Mouse (Mus musculus) intestine, embryonic 14.5 days (tissue): ENCODE data around the gene Lrch1. TPM values are rescaled to one million over a fixed set of nuclear protein-coding genes. Genes with fewer than 3 reads are reported as not detected.

ENCODE experiments used
- ATAC-seq: fragments of 200-750 bp; cut with Nextera tagmentation; replicated peaks from 2 replicates; pipeline ENCODE4 v1.8.0; 2017; ENCODE audit warnings: low read depth, moderate number of reproducible peaks, moderate TSS enrichment, moderate library complexity; ENCODE audit not compliant: low FRiP score, low TSS enrichment
- DNase-seq: peaks from one replicate; pipeline ENCODE4 v3.0.0-alpha.2; 2018; ENCODE audit warnings: low spot score
- H3K27ac ChIP-seq: fragments of 300-500 bp; sonication (generic); 2 replicates; pipeline ENCODE4 v1.5.1; 2014; ENCODE audit warnings: low read depth, mild to moderate bottlenecking, control low read depth
- H3K27me3 ChIP-seq: fragments of 300-500 bp; sonication (generic); replicated peaks from 2 replicates; pipeline ENCODE4 v1.6.1; 2014; ENCODE audit warnings: low read length, control low read depth; ENCODE audit not compliant: control insufficient read depth, insufficient read depth
- H3K36me3 ChIP-seq: fragments of 300-500 bp; sonication (generic); 2 replicates; pipeline ENCODE4 v1.6.1; 2014; ENCODE audit warnings: low read length, control low read depth; ENCODE audit not compliant: control insufficient read depth, insufficient read depth
- H3K4me1 ChIP-seq: fragments of 300-500 bp; sonication (generic); replicated peaks from 2 replicates; pipeline ENCODE4 v1.6.1; 2014; ENCODE audit warnings: low read length, control low read depth, mixed read lengths; ENCODE audit not compliant: control insufficient read depth, insufficient read depth
- H3K4me2 ChIP-seq: fragments of 300-500 bp; sonication (generic); 2 replicates; pipeline ENCODE4 v1.6.1; 2014; ENCODE audit warnings: low read length
- H3K4me3 ChIP-seq: fragments of 300-500 bp; sonication (generic); 2 replicates; pipeline ENCODE4 v1.5.1; 2014; ENCODE audit warnings: low read depth, low read length, control low read depth, mixed read lengths
- H3K9ac ChIP-seq: fragments of 300-500 bp; sonication (generic); 2 replicates; pipeline ENCODE4 v1.6.1; 2014; ENCODE audit warnings: mild to moderate bottlenecking, low read length
- H3K9me3 ChIP-seq: fragments of 300-500 bp; sonication (generic); 2 replicates; pipeline ENCODE4 v1.6.1; 2016; ENCODE audit warnings: low read length, control low read depth; ENCODE audit not compliant: control insufficient read depth
- WGBS: fragments of 180-500 bp; shearing (Covaris S2); extraction: QIAGEN DNeasy Blood & Tissue Kit; methylation state at CpG from one replicate; pipeline ENCODE4 v1.1.7; 2014; 5-methylcytosine and 5-hydroxymethylcytosine counted together
- polyA plus RNA-seq: library from polyadenylated mRNA; unstranded; fragments of >200 nt; fragmentation: Nextera tagmentation; extraction: Ambion mirVana; gene quantifications from 2 replicates; pipeline ENCODE4 v1.2.1, GENCODE M21; 2014

Gene Lrch1
- polyA plus RNA-seq, 1 experiment from 2014 or later = 12.6 TPM

- no peaks in the 10 kb centered on the region for H3K27me3 ChIP-seq
- no peak overlapping the region for H3K27ac ChIP-seq
- 86% methylated on average over 7 of the region's 7 CpGs for WGBS
- no peak overlapping the region for H3K4me2 ChIP-seq
- no peak overlapping the region for H3K9ac ChIP-seq
- no peak overlapping the region for H3K4me3 ChIP-seq
- no peaks in the 10 kb centered on the region for H3K9me3 ChIP-seq
- DNase-seq (no peak), ATAC-seq (no peak)
- no peaks in the 10 kb centered on the region for H3K36me3 ChIP-seq
- H3K4me1 ChIP-seq = peaks cover 13% of the 10 kb centered on the region
Observed at GRCm38 (mm10) chr14:74944128-74944755, 3.4 kb downstream of the Lrch1 start.

DNA sequence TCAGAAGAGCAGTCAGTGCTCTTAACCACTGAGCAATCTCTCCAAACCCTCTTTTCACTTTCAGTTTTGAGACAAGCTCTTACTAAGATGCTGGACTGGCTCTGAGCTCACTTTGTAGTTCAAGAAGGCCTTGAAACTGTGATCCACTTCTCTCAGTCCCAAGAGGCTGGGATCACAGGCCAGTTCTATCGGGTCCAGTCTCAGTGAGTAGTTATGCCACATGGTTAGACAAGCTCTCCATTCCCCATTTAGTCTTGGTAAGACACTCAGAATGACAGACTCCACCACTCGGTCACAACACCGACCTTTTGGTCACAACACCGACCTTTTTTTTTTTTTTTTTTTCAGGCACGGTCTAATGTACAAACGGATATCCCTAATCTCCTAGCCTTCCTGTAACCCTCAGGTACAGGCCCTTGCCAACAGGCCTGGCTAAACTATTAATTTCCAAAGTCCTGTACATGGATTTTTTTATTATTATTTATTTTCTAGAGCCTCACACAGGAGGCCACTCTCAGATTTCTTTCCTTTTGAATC, 4.0 kb downstream of the Lrch1 start:
- no peak overlapping the region for H3K4me3 ChIP-seq
- H3K27ac ChIP-seq = no peak overlapping the region
- peaks cover 13% of the 10 kb centered on the region for H3K4me1 ChIP-seq
- no peaks in the 10 kb centered on the region for H3K27me3 ChIP-seq
- H3K4me2 ChIP-seq = no peak overlapping the region
- H3K36me3 ChIP-seq = no peaks in the 10 kb centered on the region
- WGBS = 88% methylated on average over 6 of the region's 6 CpGs
- ATAC-seq (no peak), DNase-seq (no peak)
- H3K9ac ChIP-seq = no peak overlapping the region
- no peaks in the 10 kb centered on the region for H3K9me3 ChIP-seq

DNA sequence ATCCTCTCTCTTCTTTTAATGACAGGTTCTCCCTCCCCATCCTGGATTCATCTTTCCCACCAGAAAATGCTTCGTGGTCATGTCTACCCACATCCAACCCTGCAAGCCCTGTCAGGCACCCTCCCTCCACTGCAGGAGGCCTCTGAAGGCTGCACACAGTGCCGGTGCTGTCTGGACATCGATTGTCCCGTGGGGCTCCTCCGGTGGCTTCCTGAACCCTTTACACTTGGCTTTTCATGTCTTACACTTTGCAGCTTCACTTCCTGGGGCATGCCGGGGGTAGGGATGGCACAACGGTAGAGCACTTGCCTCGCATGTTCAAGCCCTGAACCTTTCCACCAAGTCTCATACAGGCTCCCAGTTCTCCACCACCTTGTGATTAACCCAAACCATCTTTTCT, 4.7 kb downstream of the Lrch1 start:
- Histone ChIP-seq H3K36me3 (no peaks in the 10 kb centered on the region), H3K27me3 (no peaks in the 10 kb centered on the region), H3K9me3 (no peaks in the 10 kb centered on the region), H3K4me1 (peaks cover 7% of the 10 kb centered on the region), H3K4me3 (no peak overlapping the region), H3K27ac (no peak overlapping the region), H3K9ac (no peak overlapping the region), H3K4me2 (no peak overlapping the region)
- DNase-seq = no peak
- WGBS = 48% methylated on average over 8 of the region's 8 CpGs
- no peak for ATAC-seq

DNA sequence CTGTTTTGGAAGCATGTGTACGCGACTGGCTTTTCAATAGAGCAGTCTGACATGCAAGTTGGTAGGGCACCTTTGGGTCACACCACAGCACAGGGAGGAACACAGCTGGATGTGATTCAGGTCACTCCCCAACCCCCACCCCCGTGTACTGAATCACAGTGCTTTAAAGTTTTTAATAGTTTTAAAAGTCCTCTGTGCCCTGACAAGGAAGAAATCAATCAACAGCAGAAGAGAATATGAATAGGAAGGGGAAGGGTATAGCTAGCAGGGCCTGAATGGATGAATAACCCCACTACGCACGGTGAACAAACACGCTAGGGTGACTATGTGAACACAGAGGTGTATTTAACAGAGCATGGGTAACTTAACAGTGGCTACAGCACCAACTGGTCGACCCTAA, 6.1 kb downstream of the Lrch1 start:
- DNase-seq = no peak
- WGBS = 84% methylated on average over 7 of the region's 7 CpGs
- H3K4me1 ChIP-seq = peaks cover 6% of the 10 kb centered on the region; the same call in 1 of the 2 replicates

GRCm38 (mm10) chr14:74940741-74941140, 6.9 kb downstream of the Lrch1 start:
- 83% methylated on average over 4 of the region's 4 CpGs for whole genome bisulfite sequencing
- H3K36me3 ChIP-seq = no peaks in the 10 kb centered on the region
- no peak for ATAC-seq

More for the DNA sequence above, 6.1 kb downstream of the Lrch1 start:
- no peak overlapping the region for H3K27ac ChIP-seq
- no peak overlapping the region for H3K4me3 ChIP-seq
- H3K9me3 ChIP-seq = no peaks in the 10 kb centered on the region
- no peaks in the 10 kb centered on the region for H3K27me3 ChIP-seq
- no peak overlapping the region for H3K9ac ChIP-seq
- no peak overlapping the region for H3K4me2 ChIP-seq
- ATAC-seq = no peak
- no peaks in the 10 kb centered on the region for H3K36me3 ChIP-seq

GRCm38 (mm10) chr14:74939355-74939754, 8.3 kb downstream of the Lrch1 start:
- H3K9ac ChIP-seq = no peak overlapping the region
- DNase-seq (no peak), ATAC-seq (no peak)
- no peak overlapping the region for H3K4me2 ChIP-seq
- no peaks in the 10 kb centered on the region for H3K4me1 ChIP-seq
- no peak overlapping the region for H3K27ac ChIP-seq
- WGBS = 79% methylated on average over 9 of the region's 9 CpGs
- no peaks in the 10 kb centered on the region for H3K9me3 ChIP-seq
- H3K27me3 ChIP-seq = no peaks in the 10 kb centered on the region
- no peaks in the 10 kb centered on the region for H3K36me3 ChIP-seq
- no peak overlapping the region for H3K4me3 ChIP-seq

More at GRCm38 (mm10) chr14:74940741-74941140, 6.9 kb downstream of the Lrch1 start:
- H3K9me3 ChIP-seq = no peaks in the 10 kb centered on the region
- H3K4me3 ChIP-seq = no peak overlapping the region
- no peaks in the 10 kb centered on the region for H3K27me3 ChIP-seq
- no peak overlapping the region for H3K4me2 ChIP-seq
- no peak for DNase-seq
- H3K9ac ChIP-seq = no peak overlapping the region
- no peak overlapping the region for H3K27ac ChIP-seq
- peaks cover 6% of the 10 kb centered on the region; the same call in 1 of the 2 replicates for H3K4me1 ChIP-seq

DNA sequence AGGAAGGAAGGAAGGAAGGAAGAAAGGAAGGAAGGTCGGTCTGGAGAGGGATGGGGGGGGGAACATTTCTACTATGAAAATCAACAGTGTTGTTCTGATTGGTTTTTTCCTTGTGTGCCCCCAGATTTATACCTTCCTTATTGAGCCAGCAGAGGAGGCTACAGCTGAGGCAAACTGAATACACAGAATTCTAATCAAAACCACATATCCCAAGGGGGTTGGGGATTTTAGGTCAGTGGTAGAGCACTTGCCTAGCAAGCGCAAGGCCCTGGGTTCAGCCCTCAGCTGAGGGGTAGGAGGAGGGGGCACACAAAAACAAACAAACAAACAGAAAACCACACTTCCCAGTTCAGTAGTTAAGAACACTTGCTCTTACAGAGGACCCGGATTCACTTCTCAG, 8.8 kb downstream of the Lrch1 start:
- no peaks in the 10 kb centered on the region for H3K4me1 ChIP-seq
- no peak overlapping the region for H3K27ac ChIP-seq
- H3K4me3 ChIP-seq = no peak overlapping the region
- no peaks in the 10 kb centered on the region for H3K9me3 ChIP-seq
- 96% methylated on average over 3 of the region's 3 CpGs for WGBS
- ATAC-seq = no peak
- H3K36me3 ChIP-seq = no peaks in the 10 kb centered on the region
- no peaks in the 10 kb centered on the region for H3K27me3 ChIP-seq
- H3K4me2 ChIP-seq = no peak overlapping the region
- no peak for DNase-seq
- H3K9ac ChIP-seq = no peak overlapping the region

DNA sequence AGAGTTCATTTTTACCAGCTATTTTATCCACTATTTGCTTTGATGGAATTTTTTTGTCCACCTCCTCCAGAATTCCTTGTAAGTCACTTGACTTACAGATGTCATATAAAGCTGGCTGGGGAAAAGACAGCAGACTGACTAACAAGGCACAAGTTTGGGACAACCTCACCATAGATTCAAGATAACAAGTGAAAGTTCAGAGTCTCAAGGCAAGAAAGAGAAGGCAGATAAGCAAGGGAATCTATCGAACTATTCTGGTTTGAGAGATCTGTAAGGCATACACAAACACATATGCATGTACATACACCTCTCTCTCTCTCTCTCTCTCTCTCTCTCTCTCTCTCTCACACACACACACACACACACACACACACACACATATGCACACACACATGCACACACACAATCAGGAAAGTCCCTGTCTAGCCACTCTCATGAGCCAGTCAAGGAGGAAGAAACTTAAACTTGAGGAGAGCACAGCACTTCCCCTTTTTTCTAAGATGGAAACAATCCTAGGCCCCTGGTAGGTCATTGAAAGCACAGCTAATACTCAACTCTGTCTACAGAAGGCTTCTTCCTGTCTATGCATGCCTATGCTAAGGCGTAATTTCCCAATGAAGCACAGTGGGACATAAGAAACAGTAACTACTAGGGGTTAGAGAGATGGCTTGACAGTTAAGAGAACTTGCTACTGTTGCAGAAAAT, 11.0 kb downstream of the Lrch1 start:
- DNase-seq (no peak), ATAC-seq (no peak)
- Histone ChIP-seq H3K4me3 (no peak overlapping the region), H3K27me3 (no peaks in the 10 kb centered on the region), H3K4me2 (no peak overlapping the region), H3K4me1 (no peaks in the 10 kb centered on the region), H3K9me3 (no peaks in the 10 kb centered on the region), H3K36me3 (no peaks in the 10 kb centered on the region), H3K27ac (no peak overlapping the region), H3K9ac (no peak overlapping the region)
- 90% methylated on average over 2 of the region's 2 CpGs for WGBS
